Mouse (Mus musculus) erythroblast, embryonic 14.5 days (primary cell): ENCODE measurements around the gene Tango2.

Experiments
- GATA1 ChIP-seq: IDR thresholded peaks from 2 replicates; pipeline ENCODE4 v1.6.1; 2012; ENCODE audit warnings: low read length, inconsistent platforms, mixed read lengths
- TAL1 ChIP-seq: IDR thresholded peaks from 3 replicates; pipeline ENCODE4 v1.6.1; 2012; ENCODE audit warnings: low read length, inconsistent platforms, mixed read lengths

GRCm38 (mm10) chr16:18392469-18393426 is 44.8 kb upstream of the Tango2 start:
- TF ChIP-seq GATA1, result no peak
- no peak for TF ChIP-seq TAL1
